Mouse (Mus musculus) cortical plate, adult 2 months (tissue): Measurements from ENCODE around the gene Il23a.

Experiments
- CTCF ChIP-seq: fragments of 200-500 bp; IDR thresholded peaks from 2 replicates; pipeline ENCODE4 v1.5.1; 2011; ENCODE audit warnings: mild to moderate bottlenecking, control low read depth, low read length; ENCODE audit not compliant: insufficient read depth; ENCODE audit errors: extremely low read depth
- POLR2A ChIP-seq: fragments of 200-500 bp; IDR thresholded peaks from 2 replicates; pipeline ENCODE4 v1.6.1; 2011; ENCODE audit warnings: mild to moderate bottlenecking, low read length, control low read depth; ENCODE audit not compliant: insufficient read depth; ENCODE audit errors: extremely low read depth

DNA sequence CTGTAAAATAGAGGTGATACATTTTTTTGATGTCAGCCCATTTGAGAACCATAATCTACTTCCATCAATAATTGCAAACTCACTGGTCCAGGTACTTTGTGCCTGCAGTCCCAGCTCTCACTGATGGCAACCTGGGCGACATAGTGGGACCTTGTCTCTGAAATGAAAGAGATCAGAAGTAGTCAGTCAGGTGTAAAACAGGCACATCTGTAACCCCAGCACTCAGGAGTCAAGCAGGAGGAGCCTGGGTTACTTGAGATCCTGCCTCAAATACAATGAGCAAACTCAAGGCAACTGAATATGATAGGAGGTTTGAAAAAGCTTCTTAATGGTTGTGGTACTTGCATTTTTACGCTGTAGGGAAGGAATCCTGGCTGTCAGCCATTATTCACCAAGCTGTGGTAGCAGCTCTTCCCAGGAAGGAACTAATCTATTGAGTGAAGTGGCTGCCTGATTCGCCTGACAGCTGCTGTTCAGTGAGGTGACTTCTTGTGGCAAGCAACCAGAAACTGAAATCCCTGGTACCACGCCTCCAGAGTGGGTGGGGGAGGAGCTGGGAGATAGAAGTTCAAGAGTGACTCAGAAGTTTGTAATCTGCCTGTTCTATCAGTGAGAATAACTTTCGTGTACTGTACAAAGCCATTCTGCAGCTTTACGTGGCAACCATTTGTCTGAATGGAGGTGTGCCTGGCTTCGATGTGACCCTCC is 46.2 kb upstream of the Il23a start:
- TF ChIP-seq POLR2A (no peak), CTCF (no peak)
